In the genomic region with DNA sequence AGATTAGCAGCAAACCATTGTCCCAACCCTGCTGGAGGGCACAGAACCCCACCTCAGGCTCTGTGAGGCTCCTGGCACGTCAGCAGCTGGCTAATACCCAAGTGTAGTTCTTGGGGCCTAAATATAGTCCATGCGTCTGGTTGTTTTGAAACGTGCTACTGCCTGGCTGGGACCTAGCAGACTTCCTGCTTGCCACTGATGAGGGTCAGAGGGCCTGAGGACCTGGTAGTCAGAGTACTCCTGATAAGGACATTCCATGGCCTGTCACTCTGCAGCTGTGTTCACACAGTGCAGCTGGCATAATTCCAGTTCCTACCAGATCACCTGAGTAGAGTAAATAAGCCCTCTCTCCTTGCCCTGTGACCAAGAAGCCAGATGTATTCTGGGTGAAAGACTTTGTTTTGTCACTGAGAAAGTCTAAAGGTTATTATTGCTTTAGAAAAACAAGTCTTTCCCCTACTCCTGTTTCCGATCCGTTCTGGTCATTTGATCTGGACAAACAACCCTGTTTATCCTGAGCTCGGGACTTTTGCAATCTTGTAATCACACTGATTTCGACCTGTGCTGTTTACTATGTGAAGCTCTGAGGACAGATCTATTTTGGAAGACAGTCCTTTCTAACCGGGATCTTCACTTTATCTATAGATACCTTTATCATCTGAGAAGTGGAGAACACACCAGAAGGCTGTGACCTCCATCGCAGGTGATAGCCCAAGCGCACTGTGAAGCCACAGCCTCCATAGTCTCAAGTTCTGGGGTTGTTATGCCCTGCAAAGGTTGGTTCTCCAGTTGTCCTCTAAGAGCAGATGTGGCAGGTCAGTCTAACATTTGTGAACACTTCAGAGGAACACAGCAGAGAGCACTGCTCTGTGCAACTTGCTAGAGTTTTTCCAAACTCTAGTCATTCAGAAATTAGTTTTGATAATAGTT, we compare ENCODE assay signal across 9 mouse cellular contexts. TPM values are rescaled to one million over a fixed set of nuclear protein-coding genes. Genes with fewer than 3 reads are reported as not detected.
DNase-seq lines count a peak whose midpoint lies in the region; ATAC-seq and TF ChIP-seq lines count a peak whose summit lies in the region.
"Had no signal": no experiment of that assay in that cellular context is flagged by ENCODE, and none has a peak within 500 bp of the region (broad histone marks: within the 10 kb centered on the region; RNA-seq: fewer than 3 reads in every experiment).

No protein-coding gene starts in this region.

- H3K79me2 ChIP-seq in heart, adult 2 months (replicated peaks; ENCODE audit: control insufficient read depth, insufficient read depth, low read length), result no peaks in the 10 kb centered on the region

- peak overlapping the region; percentile 50; the same call in 1 of the 2 replicates for H3K9ac ChIP-seq in heart, adult 2 months (ENCODE audit: low read depth, low read length)
- 0 out of 2 replicates have a peak overlapping the region, but pooled peaks have one; percentile 6 for H3K9ac ChIP-seq in kidney, embryonic 16.5 days (replicated peaks; ENCODE audit: low read length)
- no peak overlapping the region for H3K9ac ChIP-seq in midbrain, embryonic 14.5 days (replicated peaks; ENCODE audit: low read length)

- WGBS in heart, adult 2 months, result 15% methylated on average over 10 of the region's 10 CpGs
- WGBS in kidney, embryonic 16.5 days, result 24% methylated on average over 10 of the region's 10 CpGs
- WGBS in midbrain, embryonic 14.5 days, result 86% methylated on average over 10 of the region's 10 CpGs

- TF ChIP-seq POLR2A in heart, adult 2 months (IDR thresholded peaks at IDR 0.05; ENCODE audit: insufficient read depth, low read depth, low read length), result peak; percentile 56; the same call in 1 of the 2 replicates

- H3K36me3 ChIP-seq in megakaryocyte, embryonic 14.5 days (replicated peaks; ENCODE audit: low read length), result no peaks in the 10 kb centered on the region
- H3K36me3 ChIP-seq in heart, adult 2 months (ENCODE audit: control insufficient read depth, insufficient read depth, low read length), result peaks cover 12% of the 10 kb centered on the region
- H3K36me3 ChIP-seq in kidney, embryonic 16.5 days (ENCODE audit: insufficient read depth, low read length), result no peaks in the 10 kb centered on the region
- H3K36me3 ChIP-seq in midbrain, embryonic 14.5 days (ENCODE audit: control insufficient read depth, insufficient read depth, low read length), result no peaks in the 10 kb centered on the region; the same call in 1 of the 2 replicates
- H3K36me3 ChIP-seq: G1E had no signal

- DNase-seq in heart, adult 2 months, result peak; percentile 87 to 91
- DNase-seq in lung, postnatal 10 days, result peak; percentile 90
- no peak for DNase-seq in cerebellum, adult 11-12 months
- no peak for DNase-seq in layer of hippocampus, adult 8-10 months (ENCODE audit: low spot score in 2 of 2)
- no peak for DNase-seq in midbrain, embryonic 14.5 days

- peaks cover 80% of the 10 kb centered on the region for H3K4me1 ChIP-seq in megakaryocyte, embryonic 14.5 days
- peaks cover 34% of the 10 kb centered on the region for H3K4me1 ChIP-seq in heart, adult 2 months (ENCODE audit: control insufficient read depth, insufficient read depth, low read length)
- H3K4me1 ChIP-seq in kidney, embryonic 16.5 days (ENCODE audit: insufficient read depth, low read length), result peaks cover 13% of the 10 kb centered on the region
- no peaks in the 10 kb centered on the region for H3K4me1 ChIP-seq in midbrain, embryonic 14.5 days (ENCODE audit: control insufficient read depth, insufficient read depth, low read length)

- TF ChIP-seq EP300 in heart, adult 2 months (IDR thresholded peaks at IDR 0.05; ENCODE audit: insufficient read depth, low read depth, low read length), result peak; percentile 100

- peak overlapping the region; percentile 90 for H3K27ac ChIP-seq in heart, adult 2 months
- peak overlapping the region; percentile 74 for H3K27ac ChIP-seq in kidney, embryonic 16.5 days (ENCODE audit: low read length)
- no peak overlapping the region for H3K27ac ChIP-seq in midbrain, embryonic 14.5 days (replicated peaks; ENCODE audit: low read depth, low read length)

- H3K4me2 ChIP-seq in kidney, embryonic 16.5 days (replicated peaks; ENCODE audit: low read depth, low read length), result no peak overlapping the region
- H3K4me2 ChIP-seq in midbrain, embryonic 14.5 days (ENCODE audit: low read length), result no peak overlapping the region

- no peak for ATAC-seq in megakaryocyte, adult 5-6 weeks (ENCODE audit: poor library complexity, severe bottlenecking)
- ATAC-seq in kidney, embryonic 16.5 days (ENCODE audit: low FRiP score, low TSS enrichment), result peak; percentile 88
- no peak for ATAC-seq in midbrain, embryonic 14.5 days (ENCODE audit: low FRiP score, low TSS enrichment)

- peak overlapping the region; percentile 52 for H3K4me3 ChIP-seq in megakaryocyte, embryonic 14.5 days (replicated peaks)
- no peak overlapping the region for H3K4me3 ChIP-seq in heart, adult 2 months
- H3K4me3 ChIP-seq in kidney, embryonic 16.5 days (ENCODE audit: low read length), result no peak overlapping the region
- H3K4me3 ChIP-seq in midbrain, embryonic 14.5 days (replicated peaks; ENCODE audit: low read depth, low read length), result no peak overlapping the region

- H3K27me3 ChIP-seq in megakaryocyte, embryonic 14.5 days (replicated peaks), result peaks cover 3% of the 10 kb centered on the region
- no peaks in the 10 kb centered on the region for H3K27me3 ChIP-seq in heart, adult 2 months (ENCODE audit: control insufficient read depth, insufficient read depth, low read length)
- H3K27me3 ChIP-seq in kidney, embryonic 16.5 days (ENCODE audit: insufficient read depth, low read length), result no peaks in the 10 kb centered on the region
- no peaks in the 10 kb centered on the region for H3K27me3 ChIP-seq in midbrain, embryonic 14.5 days (ENCODE audit: control insufficient read depth, insufficient read depth, low read length)

- no peaks in the 10 kb centered on the region for H3K9me3 ChIP-seq in megakaryocyte, embryonic 14.5 days
- no peaks in the 10 kb centered on the region for H3K9me3 ChIP-seq in kidney, embryonic 16.5 days (ENCODE audit: low read length)
- no peaks in the 10 kb centered on the region for H3K9me3 ChIP-seq in midbrain, embryonic 14.5 days (ENCODE audit: control insufficient read depth, low read length)

- no peak for TF ChIP-seq CTCF in heart, adult 2 months (IDR thresholded peaks at IDR 0.05)

- intact Hi-C loops in heart, adult 2 months (cut with DNase I), result loop anchor here (1.0 kb wide), 2 partner anchors 9 to 15 kb away; a partner anchor contains a TSS

RNA-seq across cellular contexts. Expression of a gene that starts 6.7 kb away (rescaled TPM):
- polyA plus RNA-seq in megakaryocyte, embryonic 14.5 days (2012; ENCODE audit: insufficient read depth, low replicate concordance), result 4.4 and 4.8 TPM in 2 replicates
- 53.4 and 53.8 TPM in 2 replicates for total RNA-seq in megakaryocyte, adult 5-6 weeks (2015)
- total RNA-seq in megakaryocyte, adult 5-6 weeks (2017), result 20.6 and 20.8 TPM in 2 replicates
- total RNA-seq in heart, adult 2 months (2021), result 10 to 100 TPM; 14.8 to 19.2 TPM
- 13.1 and 27.8 TPM in 2 replicates for polyA plus RNA-seq in heart, adult 2 months (2012; rRNA removed)
- polyA plus RNA-seq in kidney, embryonic 16.5 days (2015; fragmentation: Nextera tagmentation; extraction: Ambion mirVana), result 192 TPM in 2 replicates
- 10 to 100 TPM; 19.8 to 22.8 (median 20.4) TPM for total RNA-seq in layer of hippocampus, adult 8-10 months (2022)
- polyA plus RNA-seq in midbrain, embryonic 14.5 days (2014; fragmentation: Nextera tagmentation; extraction: Ambion mirVana), result 163 and 207 TPM in 2 replicates
- polyA plus RNA-seq: G1E had no signal

RNA-seq across cellular contexts. Expression of a gene that starts 14.9 kb away (rescaled TPM):
- polyA plus RNA-seq in megakaryocyte, embryonic 14.5 days (2012; ENCODE audit: insufficient read depth, low replicate concordance), result 0.51 TPM in 1 of 2 replicates, not detected in the other
- 0.36 TPM in 1 of 2 replicates, not detected in the other for total RNA-seq in megakaryocyte, adult 5-6 weeks (2015)
- 0.18 and 0.49 TPM in 2 replicates for total RNA-seq in megakaryocyte, adult 5-6 weeks (2017)
- total RNA-seq in heart, adult 2 months (2021), result 10 to 100 TPM; 53.5 to 86.1 TPM
- 32.7 and 53.0 TPM in 2 replicates for polyA plus RNA-seq in heart, adult 2 months (2012; rRNA removed)
- polyA plus RNA-seq in kidney, embryonic 16.5 days (2015; fragmentation: Nextera tagmentation; extraction: Ambion mirVana), result 33.1 and 38.5 TPM in 2 replicates
- 1 to 10 TPM in 3 of 4 experiments, under 1 TPM in 1; 0.94 to 2.9 (median 1.9) TPM for total RNA-seq in layer of hippocampus, adult 8-10 months (2022)
- polyA plus RNA-seq in midbrain, embryonic 14.5 days (2014; fragmentation: Nextera tagmentation; extraction: Ambion mirVana), result 4.7 and 7.3 TPM in 2 replicates
- total RNA-seq: G1E had no signal
- polyA plus RNA-seq: G1E had no signal

RNA-seq across cellular contexts. Expression of a gene that starts 38.2 kb away (rescaled TPM):
- 0.50 and 8.8 TPM in 2 replicates for polyA plus RNA-seq in megakaryocyte, embryonic 14.5 days (2012; ENCODE audit: insufficient read depth, low replicate concordance)
- total RNA-seq in megakaryocyte, adult 5-6 weeks (2015), result 229 and 230 TPM in 2 replicates
- total RNA-seq in megakaryocyte, adult 5-6 weeks (2017), result 165 and 181 TPM in 2 replicates
- total RNA-seq in heart, adult 2 months (2021), result 1 to 10 TPM; 5.8 TPM
- polyA plus RNA-seq in heart, adult 2 months (2012; rRNA removed), result 6.4 and 8.9 TPM in 2 replicates
- 6.1 and 6.3 TPM in 2 replicates for polyA plus RNA-seq in kidney, embryonic 16.5 days (2015; fragmentation: Nextera tagmentation; extraction: Ambion mirVana)
- 1 to 10 TPM; 4.7 to 7.3 (median 5.0) TPM for total RNA-seq in layer of hippocampus, adult 8-10 months (2022)
- polyA plus RNA-seq in midbrain, embryonic 14.5 days (2014; fragmentation: Nextera tagmentation; extraction: Ambion mirVana), result 13.7 and 19.4 TPM in 2 replicates
- polyA plus RNA-seq: G1E had no signal

RNA-seq across cellular contexts. Expression of a gene that starts 51.5 kb away (rescaled TPM):
- not detected in 2 replicates for polyA plus RNA-seq in megakaryocyte, embryonic 14.5 days (2012; ENCODE audit: insufficient read depth, low replicate concordance)
- not detected in 2 replicates for total RNA-seq in megakaryocyte, adult 5-6 weeks (2015)
- not detected in 2 replicates for total RNA-seq in megakaryocyte, adult 5-6 weeks (2017)
- total RNA-seq in heart, adult 2 months (2021), result not detected
- polyA plus RNA-seq in heart, adult 2 months (2012; rRNA removed), result not detected in 2 replicates
- not detected in 2 replicates for polyA plus RNA-seq in kidney, embryonic 16.5 days (2015; fragmentation: Nextera tagmentation; extraction: Ambion mirVana)
- not detected for total RNA-seq in layer of hippocampus, adult 8-10 months (2022)
- not detected in 2 replicates for polyA plus RNA-seq in midbrain, embryonic 14.5 days (2014; fragmentation: Nextera tagmentation; extraction: Ambion mirVana)
- polyA plus RNA-seq: G1E had no signal

Comparison
In these comparisons a context has a peak if more than half of its experiments do, and no peak if none do; other contexts are left out.
1. DNase-seq: peak in heart, adult 2 months (2 of 2) and lung, postnatal 10 days (single experiment); none in cerebellum, adult 11-12 months (single experiment), layer of hippocampus, adult 8-10 months (0 of 2) and midbrain, embryonic 14.5 days (single experiment).